Mouse (Mus musculus) heart, embryonic 14.5 days (tissue): Measurements from ENCODE around the gene Gtf2a2. TPM values are rescaled to one million over a fixed set of nuclear protein-coding genes. Genes with fewer than 3 reads are reported as not detected.

Experiments
- ATAC-seq: fragments of 200-750 bp; cut with Nextera tagmentation; 2 replicates; pipeline ENCODE4 v1.8.0; 2017; ENCODE audit warnings: low read depth, moderate TSS enrichment; ENCODE audit not compliant: insufficient number of reproducible peaks, insufficient read depth, low FRiP score
- H3K27ac ChIP-seq, 2 experiments: fragments of 200-500 bp in 1 of 2; fragments of 300-500 bp in 1 of 2; sonication (generic) in 1 of 2; replicated peaks in 1 of 2; 2 replicates each; pipeline ENCODE4 v1.5.1; 2012 to 2014; ENCODE audit warnings: low read depth in 2 of 2, low read length in 2 of 2, control low read depth in 1 of 2, mild to moderate bottlenecking in 1 of 2, mixed read lengths in 1 of 2; ENCODE audit not compliant: control insufficient read depth in 1 of 2, insufficient read depth in 1 of 2
- H3K27me3 ChIP-seq: fragments of 300-500 bp; sonication (generic); 2 replicates; pipeline ENCODE4 v1.6.1; 2014; ENCODE audit warnings: mild to moderate bottlenecking, low read length, control low read depth; ENCODE audit not compliant: control insufficient read depth, insufficient read depth
- H3K36me3 ChIP-seq: fragments of 300-500 bp; sonication (generic); 2 replicates; pipeline ENCODE4 v1.6.1; 2014; ENCODE audit warnings: mild to moderate bottlenecking, control low read depth, low read length, mixed read lengths; ENCODE audit not compliant: control insufficient read depth, insufficient read depth
- H3K4me1 ChIP-seq, 2 experiments: fragments of 200-500 bp in 1 of 2; fragments of 300-500 bp in 1 of 2; sonication (generic) in 1 of 2; 2 replicates each; pipeline ENCODE4 v1.6.1; 2012 to 2014; ENCODE audit warnings: low read length in 2 of 2, control low read depth in 1 of 2, mixed read lengths in 1 of 2; ENCODE audit not compliant: control insufficient read depth in 2 of 2, insufficient read depth in 2 of 2
- H3K4me2 ChIP-seq: fragments of 300-500 bp; sonication (generic); 2 replicates; pipeline ENCODE4 v1.6.1; 2014; ENCODE audit warnings: mild to moderate bottlenecking, low read length
- H3K4me3 ChIP-seq, 2 experiments: fragments of 200-500 bp in 1 of 2; fragments of 300-500 bp in 1 of 2; sonication (generic) in 1 of 2; 2 replicates each; pipeline ENCODE4 v1.5.1; 2012 to 2014; ENCODE audit warnings: low read length in 2 of 2, mild to moderate bottlenecking in 2 of 2, control low read depth in 1 of 2, low read depth in 1 of 2, moderate library complexity in 1 of 2; ENCODE audit not compliant: control insufficient read depth in 1 of 2, insufficient read depth in 1 of 2
- H3K9ac ChIP-seq: fragments of 300-500 bp; sonication (generic); 2 replicates; pipeline ENCODE4 v1.6.1; 2014; ENCODE audit warnings: mild to moderate bottlenecking, low read length
- H3K9me3 ChIP-seq: fragments of 300-500 bp; sonication (generic); 2 replicates; pipeline ENCODE4 v1.6.1; 2016; ENCODE audit warnings: low read length, control low read depth; ENCODE audit not compliant: control insufficient read depth
- WGBS: fragments of 180-500 bp; shearing (Covaris S2); extraction: QIAGEN DNeasy Blood & Tissue Kit; methylation state at CpG from one replicate; pipeline ENCODE4 v1.1.7; 2014; 5-methylcytosine and 5-hydroxymethylcytosine counted together
- polyA plus RNA-seq: library from polyadenylated mRNA; unstranded; fragments of >200 nt; fragmentation: Nextera tagmentation; extraction: Ambion mirVana; gene quantifications from 2 replicates; pipeline ENCODE4 v1.2.1, GENCODE M21; 2014

Gtf2a2 gene
- polyA plus RNA-seq, 1 experiment from 2014 or later = 187 TPM

- ATAC-seq = no peak
- no peak overlapping the region for H3K4me2 ChIP-seq
These were observed 22.4 kb downstream of the Gtf2a2 start for GRCm38 (mm10) chr9:70034702-70035101.

GRCm38 (mm10) chr9:70036646-70037045 is 24.3 kb downstream of the Gtf2a2 start:
- 0 out of 2 replicates have a peak, but pooled peaks cover 3% of the 10 kb centered on the region for H3K9me3 ChIP-seq
- H3K36me3 ChIP-seq = no peaks in the 10 kb centered on the region
- no peak overlapping the region for H3K4me2 ChIP-seq
- H3K27ac ChIP-seq = no peak overlapping the region
- no peaks in the 10 kb centered on the region for H3K4me1 ChIP-seq
- ATAC-seq = no peak
- 64% methylated on average over 4 of the region's 4 CpGs for WGBS
- no peak overlapping the region for H3K4me3 ChIP-seq
- H3K9ac ChIP-seq = no peak overlapping the region
- no peaks in the 10 kb centered on the region for H3K27me3 ChIP-seq

More at GRCm38 (mm10) chr9:70034702-70035101, 22.4 kb downstream of the Gtf2a2 start:
- Histone ChIP-seq H3K27ac (no peak overlapping the region), H3K27me3 (no peaks in the 10 kb centered on the region), H3K36me3 (no peaks in the 10 kb centered on the region), H3K4me1 (no peaks in the 10 kb centered on the region), H3K9me3 (0 out of 2 replicates have a peak, but pooled peaks cover 3% of the 10 kb centered on the region), H3K9ac (no peak overlapping the region), H3K4me3 (no peak overlapping the region)
- WGBS = 83% methylated on average over 7 of the region's 7 CpGs

GRCm38 (mm10) chr9:70037988-70038387 is 25.6 kb downstream of the Gtf2a2 start, which contains the start of gene Gcnt3:
TSS of gene Gcnt3 (minus strand) at chr9:70038088.
- no peaks in the 10 kb centered on the region for H3K4me1 ChIP-seq
- 73% methylated on average over 7 of the region's 7 CpGs for WGBS
- H3K9ac ChIP-seq = no peak within 1 kb of the TSS
- no peak within 1 kb of the TSS for H3K27ac ChIP-seq
- no peaks in the 10 kb centered on the region for H3K27me3 ChIP-seq
- no peak for ATAC-seq
- H3K4me3 ChIP-seq = no peak within 1 kb of the TSS
- 0 out of 2 replicates have a peak, but pooled peaks cover 3% of the 10 kb centered on the region for H3K9me3 ChIP-seq
- no peak within 1 kb of the TSS for H3K4me2 ChIP-seq
- H3K36me3 ChIP-seq = no peaks in the 10 kb centered on the region

GRCm38 (mm10) chr9:70039597-70040385 is 27.4 kb downstream of the Gtf2a2 start:
- Histone ChIP-seq H3K27ac (no peak overlapping the region), H3K36me3 (no peaks in the 10 kb centered on the region), H3K4me1 (no peaks in the 10 kb centered on the region), H3K4me3 (no peak overlapping the region), H3K9me3 (0 out of 2 replicates have a peak, but pooled peaks cover 3% of the 10 kb centered on the region), H3K4me2 (no peak overlapping the region), H3K9ac (no peak overlapping the region), H3K27me3 (no peaks in the 10 kb centered on the region)
- no peak for ATAC-seq
- WGBS = 79% methylated on average over 6 of the region's 6 CpGs

DNA sequence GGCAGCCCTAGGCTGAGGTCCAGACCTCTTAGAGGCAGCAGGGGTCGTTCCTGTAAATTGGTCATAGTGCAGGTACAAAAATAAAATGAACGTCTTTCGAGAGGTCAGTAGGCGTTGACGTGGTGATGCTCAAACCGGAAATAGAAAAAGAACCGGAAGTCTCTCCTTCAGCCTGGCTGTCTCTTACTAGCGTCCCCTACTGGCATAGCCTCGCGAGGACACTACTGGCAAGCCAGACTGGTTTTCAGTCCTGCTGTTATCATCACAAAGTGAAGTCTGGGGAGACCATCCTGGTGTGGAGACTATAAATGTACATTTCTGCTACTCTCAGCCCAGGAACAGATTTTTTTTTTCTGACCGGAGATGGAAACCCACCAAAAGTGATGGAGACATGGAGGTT is 28.2 kb downstream of the Gtf2a2 start:
- no peak for ATAC-seq
- H3K4me2 ChIP-seq = no peak overlapping the region
- 64% methylated on average over 11 of the region's 11 CpGs for WGBS
- no peaks in the 10 kb centered on the region for H3K27me3 ChIP-seq
- H3K9ac ChIP-seq = no peak overlapping the region
- no peaks in the 10 kb centered on the region for H3K4me1 ChIP-seq
- H3K4me3 ChIP-seq = no peak overlapping the region
- no peaks in the 10 kb centered on the region for H3K36me3 ChIP-seq
- no peak overlapping the region for H3K27ac ChIP-seq
- 0 out of 2 replicates have a peak, but pooled peaks cover 3% of the 10 kb centered on the region for H3K9me3 ChIP-seq

- whole genome bisulfite sequencing = 92% methylated on average over 4 of the region's 4 CpGs
- H3K4me3 ChIP-seq = no peak overlapping the region
- no peak for ATAC-seq
These were observed 29.8 kb downstream of the Gtf2a2 start for GRCm38 (mm10) chr9:70042137-70042536.

GRCm38 (mm10) chr9:70042935-70043334 is 30.6 kb downstream of the Gtf2a2 start:
- Histone ChIP-seq H3K4me2 (no peak overlapping the region), H3K36me3 (no peaks in the 10 kb centered on the region), H3K27me3 (no peaks in the 10 kb centered on the region), H3K9ac (no peak overlapping the region), H3K9me3 (0 out of 2 replicates have a peak, but pooled peaks cover 3% of the 10 kb centered on the region), H3K4me3 (no peak overlapping the region), H3K27ac (no peak overlapping the region), H3K4me1 (peaks cover 2 to 4% of the 10 kb centered on the region in 2 experiments; a peak in 2 of 4 replicates)
- no peak for ATAC-seq
- 80% methylated on average over 1 of the region's 1 CpGs for WGBS

More at GRCm38 (mm10) chr9:70042137-70042536, 29.8 kb downstream of the Gtf2a2 start:
- Histone ChIP-seq H3K27ac (no peak overlapping the region), H3K27me3 (no peaks in the 10 kb centered on the region), H3K9me3 (0 out of 2 replicates have a peak, but pooled peaks cover 3% of the 10 kb centered on the region), H3K4me2 (no peak overlapping the region), H3K4me1 (peaks cover 2 to 4% of the 10 kb centered on the region in 2 experiments; a peak in 2 of 4 replicates), H3K36me3 (no peaks in the 10 kb centered on the region), H3K9ac (no peak overlapping the region)
